Mouse (Mus musculus) adrenal gland, postnatal 4 days (tissue): Measurements from ENCODE around the gene Mon2. TPM values are rescaled to one million over a fixed set of nuclear protein-coding genes. Genes with fewer than 3 reads are reported as not detected.
"Not testable (repeated sequence)": the region's sequence is repeated elsewhere in the genome, so short reads cannot be mapped to it uniquely, and the experiment has no call there.

Source experiments
- DNase-seq, 2 experiments: peaks; one replicate each; pipeline ENCODE4 v3.0.0; 2021 to 2022; ENCODE audit warnings: low spot score in 2 of 2, mixed read lengths in 2 of 2
- total RNA-seq, 2 experiments: library from RNA; stranded (reverse); gene quantifications; 2 replicates each; pipeline ENCODE4 v1.2.3; 2021

Mon2 gene
- total RNA-seq, 2 experiments from 2014 or later = 77.2 to 86.0 TPM

DNA sequence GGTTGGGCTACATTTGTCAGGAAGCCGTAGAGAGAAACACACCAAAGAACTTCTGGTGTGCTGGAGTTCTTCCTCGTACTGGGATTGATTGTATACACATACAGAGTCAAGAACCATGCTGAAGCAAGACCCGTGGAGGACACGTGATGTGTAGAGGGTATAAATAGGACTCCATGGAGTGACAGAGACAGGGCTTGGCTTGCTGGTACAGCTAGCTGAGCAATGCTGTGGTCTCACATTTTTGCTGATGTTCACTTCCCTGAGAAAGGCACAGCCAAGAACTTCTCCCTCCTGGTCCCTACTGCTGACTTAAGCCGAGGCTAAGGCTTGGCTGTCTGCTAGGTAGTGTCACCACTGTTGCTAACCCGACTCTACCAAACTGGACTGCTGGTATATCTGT is 15.5 kb downstream of the Mon2 start:
- no peak for DNase-seq

- no peak for DNase-seq
These were observed 19.2 kb downstream of the Mon2 start for GRCm38 (mm10) chr10:123057082-123057481.

GRCm38 (mm10) chr10:123056463-123056862 is 19.8 kb downstream of the Mon2 start:
- no peak for DNase-seq

DNA sequence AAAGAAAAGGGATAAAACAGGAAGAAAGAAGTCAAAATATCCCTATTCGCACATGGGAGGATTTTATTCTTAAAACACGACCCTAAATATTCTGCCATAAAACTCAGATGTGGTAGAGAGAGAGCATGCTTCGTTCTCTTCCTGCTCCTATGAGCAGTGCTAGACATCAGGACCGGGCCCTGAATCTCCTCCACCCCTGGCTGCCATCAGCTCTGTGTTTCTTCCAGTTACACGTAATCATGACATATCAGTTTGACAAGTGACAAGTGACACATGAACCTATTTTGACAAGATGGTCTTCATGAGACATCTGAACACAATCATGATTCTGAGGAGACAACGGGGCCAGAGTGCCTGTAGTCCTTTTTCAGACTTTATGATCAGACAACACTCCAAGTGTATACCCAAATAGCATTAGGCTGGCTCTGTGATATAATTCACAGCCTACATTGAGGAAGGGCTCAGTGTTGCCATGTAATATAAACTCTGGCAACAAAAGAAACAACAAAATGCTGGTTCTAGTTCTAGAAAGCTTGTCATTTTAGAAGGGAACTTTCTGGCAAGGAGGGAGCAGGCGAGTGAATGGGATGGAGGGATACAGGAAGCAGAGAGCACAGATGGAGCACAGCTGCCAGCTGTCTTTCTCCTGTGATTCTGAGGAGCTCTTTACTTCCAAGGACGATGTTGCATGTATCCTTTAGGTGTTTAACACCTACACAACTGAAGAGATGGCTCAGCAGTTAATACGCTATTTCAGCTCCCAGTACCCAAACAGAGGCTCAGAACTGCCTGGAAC is 20.9 kb downstream of the Mon2 start:
- DNase-seq = no peak

- no peak for DNase-seq
These were observed 22.7 kb downstream of the Mon2 start for GRCm38 (mm10) chr10:123053557-123053956.

DNA sequence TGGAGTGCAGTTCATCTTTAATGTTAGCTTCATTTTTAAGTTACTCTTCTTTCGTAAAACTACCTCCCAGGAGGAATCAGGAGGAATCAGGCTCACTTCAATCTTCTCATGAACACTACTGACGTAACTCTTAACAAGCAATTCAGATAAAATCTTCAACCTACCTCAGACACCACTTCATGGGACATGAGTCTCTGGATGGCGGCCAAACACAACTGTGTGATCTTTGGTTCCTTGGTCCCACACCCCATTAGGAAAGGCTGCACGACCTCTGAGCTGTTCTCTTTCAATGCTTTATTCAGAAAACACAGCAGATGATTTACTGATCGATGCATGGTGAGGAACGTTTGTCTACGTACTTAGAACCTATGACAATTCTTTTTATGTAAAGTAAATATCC is 24.3 kb downstream of the Mon2 start:
- DNase-seq = no peak

GRCm38 (mm10) chr10:123048730-123049129 is 27.6 kb downstream of the Mon2 start:
- DNase-seq = no peak

- DNase-seq = no peak
These were observed 36.4 kb downstream of the Mon2 start for GRCm38 (mm10) chr10:123039936-123040335.

DNA sequence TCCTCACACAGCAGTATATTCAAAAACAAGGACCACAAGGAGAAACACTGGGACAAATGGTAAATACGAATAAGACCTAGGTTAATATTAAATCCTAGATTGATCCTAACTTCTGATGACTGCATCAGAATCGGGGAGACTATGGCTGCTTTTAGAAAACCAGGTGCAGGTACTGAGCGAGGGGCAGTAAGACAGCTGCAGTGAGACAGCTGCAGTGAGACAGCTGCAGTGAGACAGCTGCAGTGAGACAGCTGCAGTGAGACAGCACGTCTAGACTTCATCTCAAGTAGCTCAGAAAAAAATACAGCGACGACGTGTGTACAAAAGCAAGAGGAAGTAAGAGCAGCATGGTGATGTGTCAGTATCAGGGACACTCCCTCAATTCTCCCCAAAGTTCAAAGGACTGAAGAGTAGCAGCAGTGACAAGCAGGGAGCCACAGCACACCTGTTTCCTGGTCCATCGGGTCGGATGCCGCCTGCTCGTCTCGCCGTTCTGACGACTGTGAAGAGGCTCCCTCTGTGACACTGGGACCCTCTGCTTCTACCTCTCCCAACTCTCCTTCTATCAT is 44.1 kb downstream of the Mon2 start:
- DNase-seq = no peak

GRCm38 (mm10) chr10:123031449-123031848 is 44.9 kb downstream of the Mon2 start:
- no peak for DNase-seq

- no peak for DNase-seq
These were observed 45.7 kb downstream of the Mon2 start for GRCm38 (mm10) chr10:123030589-123030988.

GRCm38 (mm10) chr10:123028949-123029348 is 47.4 kb downstream of the Mon2 start:
- no peak for DNase-seq

DNA sequence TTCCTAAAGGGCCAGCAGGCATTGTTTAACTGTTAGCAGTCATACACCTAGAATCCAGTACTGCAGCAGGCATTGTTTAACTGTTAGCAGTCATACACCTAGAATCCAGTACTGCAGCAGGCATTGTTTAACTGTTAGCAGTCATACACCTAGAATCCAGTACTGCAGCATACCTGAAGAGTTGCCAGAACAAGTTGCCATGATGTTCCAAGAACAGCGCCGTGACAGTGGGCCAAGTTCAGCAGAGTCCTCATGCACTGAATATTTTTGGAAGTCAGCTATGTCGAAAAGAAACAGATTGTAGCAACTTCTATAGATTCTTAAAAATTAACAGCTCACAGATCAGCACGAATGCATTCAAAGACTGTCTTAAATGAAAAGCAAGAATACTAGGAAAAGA is 49.6 kb downstream of the Mon2 start:
- DNase-seq = not testable (repeated sequence)

DNA sequence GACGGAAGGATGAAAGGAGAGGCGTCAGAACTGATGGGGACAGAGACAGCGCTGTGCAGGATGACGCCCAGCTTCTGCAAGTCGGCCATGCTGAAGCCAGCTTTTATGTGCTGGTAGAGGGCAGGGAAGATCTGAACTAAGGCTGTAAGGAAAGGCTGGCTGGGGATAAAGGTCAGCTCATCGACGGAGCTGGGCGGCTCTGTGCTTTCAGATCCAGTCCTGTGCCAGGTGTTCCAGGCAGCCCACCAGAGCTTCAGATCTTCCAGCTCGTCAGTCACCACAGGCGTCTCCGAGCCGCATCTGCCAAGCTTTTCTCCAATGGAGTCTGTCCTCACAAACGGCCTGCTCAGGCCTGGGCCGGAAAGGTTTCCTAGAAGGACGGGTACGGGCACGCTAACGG is 62.9 kb downstream of the Mon2 start:
- DNase-seq = no peak

GRCm38 (mm10) chr10:123011421-123011820 is 64.9 kb downstream of the Mon2 start:
- DNase-seq = no peak

GRCm38 (mm10) chr10:123005237-123006185 is 70.8 kb downstream of the Mon2 start:
- no peak for DNase-seq

GRCm38 (mm10) chr10:123004475-123005236 is 71.6 kb downstream of the Mon2 start:
- DNase-seq = no peak

DNA sequence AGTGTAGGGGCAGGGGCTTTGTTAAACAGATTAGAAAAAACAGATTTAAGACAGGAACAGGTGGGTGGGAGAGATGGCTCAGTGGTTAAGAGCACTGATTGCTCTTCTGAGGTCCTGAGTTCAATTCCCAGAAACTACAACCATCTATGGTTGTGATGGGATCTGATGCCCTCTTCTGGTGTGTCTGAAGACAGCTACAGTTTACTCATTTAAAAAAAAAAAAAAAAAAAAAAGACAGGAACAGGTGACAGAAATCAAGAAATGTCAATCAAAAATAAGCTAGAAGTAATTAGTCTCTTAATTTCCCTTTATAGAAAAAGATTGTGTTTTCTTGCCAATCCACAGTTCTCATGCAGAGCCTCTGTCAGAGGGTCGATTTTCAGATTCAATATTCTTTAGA is 74.3 kb downstream of the Mon2 start:
- DNase-seq = no peak

- DNase-seq = no peak
These were observed 74.9 kb downstream of the Mon2 start for GRCm38 (mm10) chr10:123001363-123001762.

GRCm38 (mm10) chr10:122999356-122999755 is 76.9 kb downstream of the Mon2 start:
- DNase-seq = no peak

DNA sequence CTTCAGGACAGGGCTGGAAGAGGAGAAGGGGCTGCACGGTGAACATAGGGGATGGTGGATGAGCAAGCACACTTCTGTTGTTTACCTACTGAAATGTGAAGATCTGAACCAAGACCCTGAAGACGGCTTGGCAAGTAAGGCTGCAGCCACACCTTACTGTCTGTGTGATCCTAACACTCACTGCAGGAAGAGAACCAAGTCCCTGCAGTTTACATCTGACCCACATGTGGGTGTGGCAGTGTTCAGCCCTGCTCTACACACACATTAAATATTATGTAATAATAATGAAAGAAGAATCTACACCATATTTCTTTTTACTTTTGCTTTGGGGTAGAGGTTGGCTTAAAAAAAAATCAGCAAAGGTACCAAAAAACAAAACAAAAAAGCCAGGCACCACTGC is 78.5 kb downstream of the Mon2 start:
- DNase-seq = no peak
